Mouse (Mus musculus): ENCODE measurements around the gene Ispd. TPM values are rescaled to one million over a fixed set of nuclear protein-coding genes. Genes with fewer than 3 reads are reported as not detected.

Gene Ispd
- polyA plus RNA-seq, 1 experiment from 2014 or later = 1.4 TPM

DNA sequence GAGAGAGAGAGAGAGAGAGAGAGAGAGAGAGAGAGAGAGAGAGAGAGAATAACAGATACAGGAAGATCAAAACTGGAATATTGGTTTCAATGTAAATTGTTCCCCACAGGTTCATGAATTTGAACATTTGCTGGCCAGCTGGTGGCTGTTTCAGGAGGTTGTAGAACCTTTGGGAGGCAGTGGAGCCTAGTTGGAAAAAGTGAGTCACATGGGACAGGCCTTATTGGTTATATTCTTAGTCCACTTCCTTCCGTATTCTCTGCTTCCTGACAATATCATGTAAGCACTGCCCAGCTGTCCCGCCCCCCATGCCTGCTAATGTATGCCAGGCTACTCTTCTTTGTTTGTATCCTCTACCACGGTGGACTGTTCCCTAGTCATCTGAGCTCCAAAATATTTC lies 344.0 kb downstream of the Ispd start:
- Histone ChIP-seq H3K4me3 (ENCODE audit: inconsistent target) (no peak overlapping the region), H3K36me3 (ENCODE audit: inconsistent target) (no peaks in the 10 kb centered on the region), H3K27ac (no peak overlapping the region), H3K79me2 (ENCODE audit: inconsistent target) (no peaks in the 10 kb centered on the region)
- WGBS (ENCODE audit: missing documents) = 84% methylated on average over 3 of the region's 3 CpGs

DNA sequence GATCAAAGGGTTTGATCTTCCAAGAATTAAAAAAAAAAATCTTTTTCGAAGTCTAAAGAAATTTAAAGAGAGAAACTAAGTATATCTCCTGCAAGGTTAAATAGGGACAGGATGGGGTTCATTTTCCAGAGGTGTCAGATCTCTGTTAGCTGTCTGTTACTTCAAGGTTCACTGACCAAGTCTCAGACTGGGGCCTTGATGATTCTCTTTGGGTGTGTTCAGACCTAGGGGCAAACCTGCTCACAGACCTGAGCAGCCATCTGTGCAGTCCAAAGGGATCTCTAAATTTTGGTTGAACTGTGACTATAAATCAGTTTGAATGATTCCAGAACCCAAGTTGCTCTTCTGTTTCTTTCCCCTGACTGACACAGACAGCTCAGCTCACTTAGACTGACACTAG lies 344.8 kb downstream of the Ispd start:
- 75% methylated on average over 1 of the region's 1 CpGs for WGBS (ENCODE audit: missing documents)
- no peaks in the 10 kb centered on the region for H3K36me3 ChIP-seq (ENCODE audit: inconsistent target)

DNA sequence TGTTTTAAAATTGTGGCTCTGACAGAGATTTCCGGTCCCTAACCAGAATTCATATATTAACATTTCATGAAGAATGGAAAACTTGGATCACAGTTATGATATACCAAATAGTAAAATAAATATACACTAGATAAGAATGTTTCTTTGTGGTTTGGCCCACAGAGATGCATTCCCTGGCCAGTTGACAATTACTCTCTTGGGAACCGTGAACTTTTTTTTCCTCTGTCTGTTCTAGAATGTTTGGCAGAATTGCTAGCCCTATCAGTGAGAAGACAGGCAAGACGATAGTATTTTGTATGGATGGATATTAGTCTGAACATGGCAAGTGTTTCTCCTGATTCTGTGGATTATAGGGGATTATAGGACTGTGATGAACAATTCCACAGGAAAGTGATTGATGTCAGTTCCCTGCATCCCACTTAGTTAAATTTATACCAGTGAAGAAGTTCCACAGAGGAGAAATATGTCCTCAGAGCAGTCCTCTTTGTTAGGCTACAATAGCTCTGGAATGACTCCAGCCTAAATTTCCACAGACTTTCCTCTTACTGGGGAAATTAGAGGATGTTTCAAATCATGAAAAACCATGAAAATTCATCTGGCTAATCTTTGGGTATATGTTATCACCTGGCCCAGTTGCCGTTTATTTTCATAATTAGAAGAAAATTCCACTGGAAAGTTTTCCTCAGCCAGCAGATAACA lies 352.6 kb downstream of the Ispd start:
- Histone ChIP-seq H3K4me3 (ENCODE audit: inconsistent target) (no peak overlapping the region), H3K27ac (no peak overlapping the region), H3K36me3 (ENCODE audit: inconsistent target) (no peaks in the 10 kb centered on the region), H3K79me2 (ENCODE audit: inconsistent target) (no peaks in the 10 kb centered on the region)
- 93% methylated on average over 4 of the region's 4 CpGs for WGBS (ENCODE audit: missing documents)

More for the DNA sequence above, 344.8 kb downstream of the Ispd start:
- H3K27ac ChIP-seq = no peak overlapping the region
- H3K4me3 ChIP-seq (ENCODE audit: inconsistent target) = no peak overlapping the region
- no peaks in the 10 kb centered on the region for H3K79me2 ChIP-seq (ENCODE audit: inconsistent target)

Other genes with a start within 250 kb of the Ispd start
- 10.6 to 18.2 TPM (median 16.7 TPM) in 3 replicates for gene Ankmy2, start 224.3 kb upstream of the Ispd start, polyA plus RNA-seq (2018)
- 8.0 to 29.1 TPM (median 14.2 TPM) in 3 replicates for gene Bzw2, start 223.4 kb upstream of the Ispd start, polyA plus RNA-seq (2018)
- not detected in 3 replicates for gene Lrrc72, start 128.1 kb upstream of the Ispd start, polyA plus RNA-seq (2018)
- gene Sostdc1, start 67.3 kb upstream of the Ispd start, polyA plus RNA-seq (2018) = not detected in 3 replicates
- not detected in 3 replicates for gene D630036H23Rik, start 731 bp downstream of the Ispd start, polyA plus RNA-seq (2018)